Mouse (Mus musculus) liver, embryonic 12.5 days (tissue): ENCODE measurements around the gene Ahnak. TPM values are rescaled to one million over a fixed set of nuclear protein-coding genes. Genes with fewer than 3 reads are reported as not detected.
"Not testable (repeated sequence)": the region's sequence is repeated elsewhere in the genome, so short reads cannot be mapped to it uniquely, and the experiment has no call there.

ENCODE experiments used
- ATAC-seq: fragments of 200-750 bp; cut with Nextera tagmentation; 2 replicates; pipeline ENCODE4 v1.8.0; 2017; ENCODE audit warnings: moderate number of reproducible peaks, mild to moderate bottlenecking, moderate library complexity
- H3K27ac ChIP-seq: fragments of 300-500 bp; sonication (generic); 2 replicates; pipeline ENCODE4 v1.5.1; 2016; ENCODE audit warnings: mild to moderate bottlenecking
- H3K27me3 ChIP-seq: fragments of 300-500 bp; sonication (generic); replicated peaks from 2 replicates; pipeline ENCODE4 v1.6.1; 2016; ENCODE audit warnings: mild to moderate bottlenecking, moderate library complexity
- H3K36me3 ChIP-seq: fragments of 300-500 bp; sonication (generic); 2 replicates; pipeline ENCODE4 v1.6.1; 2016; ENCODE audit warnings: mild to moderate bottlenecking, moderate library complexity
- H3K4me1 ChIP-seq: fragments of 300-500 bp; sonication (generic); 2 replicates; pipeline ENCODE4 v1.6.1; 2016
- H3K4me2 ChIP-seq: fragments of 300-500 bp; sonication (generic); 2 replicates; pipeline ENCODE4 v1.6.1; 2016; ENCODE audit warnings: mild to moderate bottlenecking, moderate library complexity
- H3K4me3 ChIP-seq: fragments of 300-500 bp; sonication (generic); 2 replicates; pipeline ENCODE4 v1.5.1; 2016; ENCODE audit warnings: mild to moderate bottlenecking, moderate library complexity
- H3K9ac ChIP-seq: fragments of 300-500 bp; sonication (generic); 2 replicates; pipeline ENCODE4 v1.6.1; 2016; ENCODE audit warnings: mild to moderate bottlenecking, moderate library complexity
- H3K9me3 ChIP-seq: fragments of 300-500 bp; sonication (generic); replicated peaks from 2 replicates; pipeline ENCODE4 v1.6.1; 2016; ENCODE audit warnings: mild to moderate bottlenecking, moderate library complexity
- WGBS: fragments of 180-500 bp; shearing (Covaris S2); methylation state at CpG from one replicate; pipeline ENCODE4 v1.1.7; 2016; ENCODE audit not compliant: insufficient replicate concordance; 5-methylcytosine and 5-hydroxymethylcytosine counted together
- polyA plus RNA-seq: library from polyadenylated mRNA; unstranded; fragments of >200 nt; fragmentation: Nextera tagmentation; extraction: Ambion mirVana; gene quantifications from 2 replicates; pipeline ENCODE4 v1.2.1, GENCODE M21; 2016

Gene Ahnak
- polyA plus RNA-seq, 1 experiment from 2014 or later = 2.0 TPM

DNA sequence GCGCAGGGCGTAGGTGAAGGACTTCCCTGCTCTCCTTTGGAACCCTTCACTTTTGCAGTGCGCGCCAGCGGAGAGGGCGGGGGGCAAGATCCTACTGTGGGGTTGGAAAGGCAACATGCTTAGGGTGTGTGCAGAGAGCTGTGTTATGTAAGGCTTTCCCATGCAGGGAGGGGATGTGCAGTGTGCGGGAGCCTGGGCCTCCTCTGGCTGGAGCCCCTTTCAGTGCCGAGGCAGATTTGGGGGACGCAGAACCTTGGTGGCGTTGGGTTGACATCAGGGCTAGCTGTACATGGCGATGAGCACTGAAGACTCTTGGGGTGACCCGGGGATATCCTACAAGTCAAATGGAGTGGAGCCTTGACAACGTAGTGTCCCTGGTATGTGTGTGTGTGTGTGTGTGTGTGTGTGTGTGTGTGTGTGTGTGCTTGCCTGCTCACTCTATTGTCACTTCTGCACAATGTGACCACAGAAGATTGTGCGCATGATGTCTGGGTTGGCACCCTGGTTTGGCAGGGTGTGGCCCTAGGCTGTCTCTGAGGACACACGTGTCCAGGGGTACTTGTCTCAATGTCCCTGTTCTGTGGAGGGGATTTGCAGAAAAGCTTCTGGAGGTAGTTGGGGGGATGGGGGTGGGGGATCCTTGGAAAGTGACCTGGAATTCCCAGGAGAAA lies 1.5 kb downstream of the Ahnak start:
- Histone ChIP-seq H3K4me2 (peak overlapping the region; percentile 87), H3K27me3 (peaks cover 65% of the 10 kb centered on the region), H3K9ac (0 out of 2 replicates have a peak overlapping the region, but pooled peaks have one; percentile 60), H3K36me3 (no peaks in the 10 kb centered on the region), H3K9me3 (no peaks in the 10 kb centered on the region), H3K4me1 (peaks cover 41% of the 10 kb centered on the region), H3K4me3 (peak overlapping the region; percentile 59), H3K27ac (no peak overlapping the region)
- ATAC-seq = no peak
- WGBS = 20% methylated on average over 15 of the region's 15 CpGs

DNA sequence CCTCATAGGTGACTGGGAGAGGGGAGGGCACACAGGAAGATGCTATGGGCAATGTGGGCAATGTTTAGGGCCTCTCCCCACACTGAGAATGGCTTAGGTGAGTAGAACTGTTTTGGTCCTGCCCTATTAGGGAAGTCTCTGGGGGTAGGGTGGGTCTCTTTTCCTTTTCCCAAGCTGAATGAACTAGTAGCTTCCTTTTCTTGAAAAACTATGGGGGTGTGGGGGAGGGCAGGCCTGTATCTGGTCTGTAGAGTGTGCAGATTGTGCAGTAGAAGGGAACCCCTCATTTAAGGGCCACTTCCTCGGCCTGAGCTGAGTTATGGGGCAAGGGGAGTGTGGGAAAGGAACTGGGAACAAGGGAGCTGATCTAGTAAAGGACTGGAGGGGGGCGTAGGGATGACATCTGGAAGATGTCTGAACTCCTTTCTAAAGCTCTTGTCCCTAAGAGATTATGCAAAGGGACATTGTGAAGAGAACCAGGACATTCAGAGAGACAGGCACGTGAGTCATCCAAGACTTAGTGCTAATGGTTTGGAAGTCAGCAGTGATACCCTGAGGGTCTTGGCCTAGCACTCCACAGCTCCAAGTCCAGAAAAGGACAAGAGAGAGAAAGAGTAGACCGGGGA lies 2.3 kb downstream of the Ahnak start:
- 0 out of 2 replicates have a peak overlapping the region, but pooled peaks have one; percentile 2 for H3K27ac ChIP-seq
- no peak overlapping the region for H3K9ac ChIP-seq
- peaks cover 41% of the 10 kb centered on the region for H3K4me1 ChIP-seq
- peak overlapping the region; percentile 87; the same call in 1 of the 2 replicates for H3K4me2 ChIP-seq
- H3K36me3 ChIP-seq = no peaks in the 10 kb centered on the region
- H3K4me3 ChIP-seq = no peak overlapping the region
- 56% methylated on average over 4 of the region's 4 CpGs for WGBS
- H3K27me3 ChIP-seq = peaks cover 57% of the 10 kb centered on the region
- H3K9me3 ChIP-seq = no peaks in the 10 kb centered on the region
- no peak for ATAC-seq

DNA sequence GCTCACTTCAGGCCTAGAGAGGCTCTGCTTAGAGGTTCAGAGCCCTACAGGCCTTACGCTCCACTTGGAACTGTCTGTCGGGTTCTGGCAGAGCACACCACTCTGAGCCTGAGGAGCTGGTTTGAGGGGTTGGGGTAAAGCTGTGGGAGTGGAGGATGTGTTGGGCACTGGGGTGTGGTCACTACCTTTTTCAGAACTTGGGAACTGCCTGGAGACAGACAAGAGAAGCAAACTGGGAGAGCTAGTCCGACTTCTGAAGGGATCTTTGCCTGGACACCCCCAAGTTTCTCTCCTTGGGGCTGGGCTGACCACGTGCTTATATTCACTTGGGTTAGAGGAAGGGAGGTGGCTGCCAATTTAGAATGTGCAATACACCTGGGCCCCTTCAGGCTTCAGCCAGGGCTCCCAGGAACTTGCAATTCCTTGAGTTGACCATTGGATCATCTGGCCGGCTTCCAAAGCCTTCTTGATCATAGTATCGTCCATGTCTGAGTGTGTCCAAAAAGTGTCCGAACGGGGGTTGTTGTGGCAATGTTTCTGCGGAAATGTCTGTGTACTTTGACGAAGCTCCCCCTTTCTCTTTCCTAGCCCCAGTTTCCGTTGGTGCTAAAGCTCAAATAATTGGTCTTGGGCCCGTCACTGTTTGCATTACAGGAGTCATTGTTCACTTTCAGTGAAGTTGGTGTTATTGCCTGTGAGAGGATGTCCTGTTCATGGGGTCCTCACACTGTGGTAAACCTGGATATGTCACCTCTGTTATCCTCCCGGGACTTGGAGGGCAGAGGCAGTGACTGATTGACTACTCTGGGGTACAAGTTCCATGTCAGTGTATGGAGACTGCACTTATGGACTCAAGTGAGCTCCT lies 3.0 kb downstream of the Ahnak start:
- no peaks in the 10 kb centered on the region for H3K9me3 ChIP-seq
- 72% methylated on average over 13 of the region's 13 CpGs for WGBS
- H3K4me3 ChIP-seq = no peak overlapping the region
- peaks cover 50% of the 10 kb centered on the region for H3K27me3 ChIP-seq
- H3K27ac ChIP-seq = no peak overlapping the region
- H3K9ac ChIP-seq = no peak overlapping the region
- no peaks in the 10 kb centered on the region for H3K36me3 ChIP-seq
- H3K4me2 ChIP-seq = no peak overlapping the region
- peaks cover 41% of the 10 kb centered on the region for H3K4me1 ChIP-seq
- ATAC-seq = no peak

DNA sequence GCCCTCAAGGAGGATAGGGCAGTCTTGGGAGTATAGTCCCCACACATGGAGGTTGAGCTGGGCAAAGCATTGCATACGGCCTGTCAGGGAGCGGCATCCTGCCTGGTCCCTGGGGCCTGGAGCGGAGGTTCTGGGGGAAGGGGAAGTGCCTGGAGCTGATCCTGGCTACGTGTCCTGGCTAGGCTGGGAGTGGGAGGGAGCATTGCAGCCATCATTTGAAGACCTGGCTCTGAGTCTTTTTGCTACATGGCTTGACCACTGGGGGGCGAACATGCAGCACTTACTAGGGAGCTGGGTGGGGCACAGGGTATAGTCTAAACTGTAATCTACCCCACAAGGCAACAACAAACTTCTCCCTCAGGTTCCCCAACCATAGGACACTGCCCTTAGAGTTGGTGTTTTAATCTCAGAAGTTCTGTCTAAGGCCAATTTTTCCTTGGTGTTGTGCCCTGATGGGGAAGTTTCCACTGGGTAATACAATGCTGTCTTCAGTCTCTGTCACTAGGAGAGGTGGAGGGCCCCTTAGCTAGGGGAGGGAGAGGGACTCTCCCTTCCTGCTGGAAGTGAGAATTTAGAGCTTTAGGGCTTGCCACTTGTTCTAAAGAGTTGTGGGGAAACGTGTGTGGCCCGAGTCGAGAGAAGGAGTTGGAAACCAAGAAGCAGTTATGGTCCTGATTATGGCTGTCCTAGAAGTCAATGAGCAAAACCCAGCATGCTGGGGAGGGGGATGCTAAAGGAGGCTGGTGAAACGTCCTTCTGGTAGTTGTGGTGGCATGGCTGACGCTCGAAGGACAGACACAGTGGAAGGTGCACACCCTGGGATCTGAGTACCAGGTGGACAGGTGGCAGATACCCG lies 3.9 kb downstream of the Ahnak start:
- Histone ChIP-seq H3K4me2 (no peak overlapping the region), H3K27me3 (peaks cover 41% of the 10 kb centered on the region), H3K4me3 (no peak overlapping the region), H3K27ac (no peak overlapping the region), H3K4me1 (peaks cover 47% of the 10 kb centered on the region), H3K36me3 (no peaks in the 10 kb centered on the region), H3K9me3 (no peaks in the 10 kb centered on the region), H3K9ac (no peak overlapping the region)
- WGBS = 27% methylated on average over 12 of the region's 12 CpGs
- peak; percentile 33 for ATAC-seq

DNA sequence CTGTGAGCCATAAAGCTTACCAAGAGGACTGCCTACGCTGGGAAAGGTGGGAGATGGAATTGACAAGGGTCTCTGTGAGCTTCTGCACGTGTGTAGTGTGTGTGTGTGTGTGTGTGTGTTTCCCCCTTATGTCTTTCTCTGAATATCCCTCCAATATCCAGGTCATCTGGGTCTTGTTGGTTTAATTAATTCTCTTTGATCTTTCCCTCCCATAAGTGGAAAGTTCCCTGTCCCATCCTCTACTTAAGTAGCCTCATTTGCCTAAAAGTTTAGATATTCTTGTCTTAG lies 4.5 kb downstream of the Ahnak start:
- no peak overlapping the region for H3K4me2 ChIP-seq
- ATAC-seq = no peak
- H3K9me3 ChIP-seq = no peaks in the 10 kb centered on the region
- H3K27ac ChIP-seq = no peak overlapping the region
- H3K27me3 ChIP-seq = peaks cover 35% of the 10 kb centered on the region
- H3K4me3 ChIP-seq = no peak overlapping the region
- H3K9ac ChIP-seq = no peak overlapping the region
- 60% methylated on average over 2 of the region's 2 CpGs for WGBS
- peaks cover 52% of the 10 kb centered on the region for H3K4me1 ChIP-seq
- H3K36me3 ChIP-seq = no peaks in the 10 kb centered on the region

DNA sequence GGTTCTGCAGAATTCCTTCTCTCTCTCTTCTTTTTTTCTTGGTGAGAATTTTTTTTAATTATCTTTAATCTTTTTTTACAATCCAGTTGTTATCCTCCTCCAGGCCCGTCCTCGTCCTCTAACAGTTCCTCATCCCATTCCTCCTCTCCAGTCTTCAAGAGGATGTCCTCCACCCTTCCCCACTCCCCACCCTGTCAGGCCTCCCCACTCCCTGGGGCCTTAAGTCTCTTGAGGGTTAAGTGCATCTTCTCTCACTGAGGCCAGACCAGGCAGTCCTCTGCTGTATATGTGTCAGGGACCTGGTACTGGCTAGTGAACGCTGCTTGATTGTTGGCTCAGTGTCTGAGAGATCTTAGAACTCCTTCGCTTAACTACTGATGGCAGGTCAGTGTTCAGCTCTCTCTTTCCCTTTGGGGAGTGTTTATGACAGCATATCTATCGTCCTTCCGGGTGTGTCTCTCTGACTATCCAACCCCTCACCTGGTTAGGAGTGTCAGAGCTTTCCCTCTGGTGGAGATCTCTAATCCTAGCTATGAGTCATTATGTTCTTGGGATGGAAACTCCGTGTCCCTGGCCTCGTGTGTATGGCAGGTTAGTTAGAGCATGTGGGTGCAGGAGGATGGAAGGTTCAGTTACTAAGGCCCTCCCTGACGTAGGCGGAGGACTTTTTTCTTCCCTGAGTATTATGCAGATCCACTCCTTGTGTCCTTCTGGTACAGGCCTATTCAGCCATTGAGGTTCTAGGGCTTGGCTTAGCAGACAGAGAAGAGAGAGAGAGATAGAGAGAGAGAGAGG lies 5.9 kb downstream of the Ahnak start:
- WGBS = 60% methylated on average over 10 of the region's 10 CpGs
- Histone ChIP-seq H3K9ac (no peak overlapping the region), H3K4me1 (peaks cover 45% of the 10 kb centered on the region), H3K27ac (no peak overlapping the region), H3K36me3 (no peaks in the 10 kb centered on the region), H3K4me2 (no peak overlapping the region), H3K4me3 (no peak overlapping the region), H3K9me3 (no peaks in the 10 kb centered on the region), H3K27me3 (peaks cover 21% of the 10 kb centered on the region)
- ATAC-seq = no peak

DNA sequence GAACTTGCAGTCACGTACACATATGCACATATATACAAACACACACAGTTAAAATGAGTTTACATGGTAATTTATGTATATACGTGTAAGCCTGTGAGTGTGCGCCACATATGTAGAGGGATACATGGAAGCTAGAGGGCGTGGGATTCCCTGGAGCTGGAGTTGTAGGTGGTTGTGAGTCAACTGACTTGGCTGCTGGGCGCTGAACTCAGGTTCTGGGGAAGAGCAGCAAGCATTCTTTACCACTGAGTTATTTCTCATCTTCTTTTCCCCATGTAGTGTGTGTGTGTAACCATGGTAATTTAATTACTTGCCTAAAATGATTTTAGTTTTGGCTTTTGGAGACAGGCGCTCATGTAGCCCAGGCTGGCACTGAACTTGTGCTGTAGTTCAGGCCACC lies 7.5 kb downstream of the Ahnak start:
- 81% methylated on average over 6 of the region's 6 CpGs for WGBS
- Histone ChIP-seq H3K9me3 (no peaks in the 10 kb centered on the region), H3K4me1 (peaks cover 33% of the 10 kb centered on the region)

DNA sequence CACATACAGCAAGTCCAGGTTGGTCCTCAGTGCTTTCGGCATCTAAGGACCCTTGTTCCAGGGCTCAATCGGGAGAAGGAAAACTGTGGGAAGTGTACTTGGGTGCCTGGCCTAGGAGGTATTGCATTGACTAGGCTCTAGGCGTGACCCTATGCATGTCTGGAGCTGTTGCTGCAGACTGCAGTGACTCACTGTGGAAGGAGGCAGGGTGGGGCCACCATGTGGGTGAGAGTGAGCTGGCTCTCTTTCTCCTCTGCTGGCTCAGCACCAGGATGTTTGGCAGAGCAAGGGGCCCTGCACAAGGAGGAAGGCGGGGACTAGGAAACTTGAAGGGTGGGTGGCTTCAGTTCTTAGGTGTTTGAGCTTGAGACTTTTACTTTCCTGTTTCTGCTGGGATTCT lies 8.5 kb downstream of the Ahnak start:
- Histone ChIP-seq H3K36me3 (no peaks in the 10 kb centered on the region), H3K4me2 (peak overlapping the region; percentile 32), H3K9me3 (no peaks in the 10 kb centered on the region), H3K4me1 (peaks cover 31% of the 10 kb centered on the region), H3K4me3 (no peak overlapping the region), H3K27me3 (no peaks in the 10 kb centered on the region), H3K9ac (no peak overlapping the region), H3K27ac (peak overlapping the region; percentile 53; the same call in 1 of the 2 replicates)
- ATAC-seq = peak; percentile 89
- WGBS = 45% methylated on average over 4 of the region's 4 CpGs

More for the DNA sequence above, 7.5 kb downstream of the Ahnak start:
- H3K27me3 ChIP-seq = peaks cover 5% of the 10 kb centered on the region; the same call in 1 of the 2 replicates
- no peaks in the 10 kb centered on the region for H3K36me3 ChIP-seq
- H3K27ac ChIP-seq = no peak overlapping the region
- H3K4me2 ChIP-seq = no peak overlapping the region
- H3K9ac ChIP-seq = no peak overlapping the region
- no peak overlapping the region for H3K4me3 ChIP-seq
- ATAC-seq = no peak

DNA sequence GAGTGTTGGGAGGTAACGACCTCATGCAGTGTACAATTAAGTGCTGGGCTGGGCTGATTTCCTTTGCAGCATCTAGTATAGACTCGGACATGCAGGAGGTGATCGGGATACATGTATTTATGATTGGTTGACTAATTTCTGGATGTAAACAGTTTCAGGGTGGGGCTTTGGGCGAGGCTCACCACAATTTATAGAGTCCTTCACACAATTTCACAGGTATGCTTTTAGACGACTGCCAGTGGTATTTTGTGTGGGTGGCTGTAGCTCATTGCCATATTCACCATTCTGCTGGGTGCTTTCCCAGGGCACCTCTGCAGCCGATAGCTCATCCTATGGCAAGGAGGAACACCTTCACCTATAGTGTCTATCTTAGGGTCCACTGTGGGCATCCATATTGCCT lies 9.5 kb downstream of the Ahnak start:
- Histone ChIP-seq H3K36me3 (no peaks in the 10 kb centered on the region), H3K4me1 (peaks cover 21% of the 10 kb centered on the region), H3K4me2 (no peak overlapping the region), H3K4me3 (no peak overlapping the region), H3K27me3 (no peaks in the 10 kb centered on the region), H3K27ac (no peak overlapping the region), H3K9ac (no peak overlapping the region), H3K9me3 (no peaks in the 10 kb centered on the region)
- 64% methylated on average over 6 of the region's 6 CpGs for WGBS
- no peak for ATAC-seq

DNA sequence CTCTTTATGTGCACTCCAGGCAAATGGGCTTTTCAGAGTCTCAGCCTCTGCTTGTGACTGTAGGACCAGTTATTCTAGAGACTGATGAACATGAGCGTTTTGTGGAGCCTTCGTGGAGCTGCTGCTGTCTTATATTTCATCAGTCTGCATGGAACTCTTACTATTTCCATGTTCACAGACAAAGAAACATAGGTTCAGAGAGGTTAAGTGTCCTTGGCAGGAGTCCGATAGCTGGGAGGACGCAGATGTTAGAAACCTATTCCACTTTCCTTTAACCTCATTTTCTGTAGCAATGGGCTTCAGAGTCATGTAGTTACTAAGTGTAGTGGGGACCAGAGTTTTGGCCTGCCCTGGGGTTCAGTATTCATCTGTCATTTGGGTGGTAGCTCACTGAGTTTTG lies 10.1 kb downstream of the Ahnak start:
- WGBS = 80% methylated on average over 4 of the region's 4 CpGs
- Histone ChIP-seq H3K27me3 (no peaks in the 10 kb centered on the region), H3K4me3 (no peak overlapping the region), H3K27ac (no peak overlapping the region), H3K9me3 (no peaks in the 10 kb centered on the region), H3K9ac (no peak overlapping the region), H3K36me3 (no peaks in the 10 kb centered on the region), H3K4me1 (peaks cover 21% of the 10 kb centered on the region), H3K4me2 (no peak overlapping the region)
- ATAC-seq = no peak

DNA sequence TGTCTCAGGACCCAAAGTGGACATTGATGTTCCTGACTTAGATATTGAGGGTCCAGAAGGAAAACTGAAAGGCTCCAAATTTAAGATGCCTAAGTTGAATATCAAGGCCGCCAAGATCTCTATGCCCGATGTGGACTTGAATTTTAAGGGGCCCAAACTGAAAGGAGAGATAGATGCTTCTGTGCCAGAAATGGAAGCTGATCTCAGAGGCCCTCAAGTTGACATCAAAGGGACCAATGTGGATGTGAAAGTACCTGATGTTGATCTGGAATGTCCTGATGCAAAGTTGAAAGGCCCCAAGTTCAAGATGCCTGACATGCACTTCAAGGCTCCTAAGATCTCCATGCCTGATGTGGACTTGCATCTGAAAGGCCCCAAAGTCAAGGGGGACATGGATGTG lies 17.8 kb downstream of the Ahnak start:
- not testable (repeated sequence) for H3K4me1 ChIP-seq, H3K4me3 ChIP-seq, H3K9ac ChIP-seq, H3K27me3 ChIP-seq, H3K36me3 ChIP-seq, ATAC-seq, H3K9me3 ChIP-seq, H3K4me2 ChIP-seq, H3K27ac ChIP-seq
- WGBS = 82% methylated on average over 2 of the region's 2 CpGs
